Mouse (Mus musculus) stomach, embryonic 16.5 days (tissue): Measurements from ENCODE around the gene Ttc24. TPM values are rescaled to one million over a fixed set of nuclear protein-coding genes. Genes with fewer than 3 reads are reported as not detected.

Experiments
- ATAC-seq: fragments of 200-750 bp; cut with Nextera tagmentation; 2 replicates; pipeline ENCODE4 v1.8.0; 2017; ENCODE audit warnings: moderate number of reproducible peaks, moderate TSS enrichment; ENCODE audit not compliant: insufficient read depth, low FRiP score
- H3K27ac ChIP-seq: fragments of 300-500 bp; sonication (generic); 2 replicates; pipeline ENCODE4 v1.5.1; 2014; ENCODE audit warnings: low read length
- H3K27me3 ChIP-seq: fragments of 300-500 bp; sonication (generic); 2 replicates; pipeline ENCODE4 v1.6.1; 2014; ENCODE audit warnings: low read length, control low read depth, mixed read lengths; ENCODE audit not compliant: control insufficient read depth, insufficient read depth
- H3K36me3 ChIP-seq: fragments of 300-500 bp; sonication (generic); 2 replicates; pipeline ENCODE4 v1.6.1; 2014; ENCODE audit warnings: low read length; ENCODE audit not compliant: control insufficient read depth, insufficient read depth
- H3K4me1 ChIP-seq: fragments of 300-500 bp; sonication (generic); 2 replicates; pipeline ENCODE4 v1.6.1; 2014; ENCODE audit warnings: low read length, control low read depth, mixed read lengths; ENCODE audit not compliant: control insufficient read depth, insufficient read depth
- H3K4me2 ChIP-seq: fragments of 300-500 bp; sonication (generic); 2 replicates; pipeline ENCODE4 v1.6.1; 2014; ENCODE audit warnings: low read depth, low read length, mixed read lengths
- H3K4me3 ChIP-seq: fragments of 300-500 bp; sonication (generic); replicated peaks from 2 replicates; pipeline ENCODE4 v1.5.1; 2014; ENCODE audit warnings: mild to moderate bottlenecking, low read length
- H3K9ac ChIP-seq: fragments of 300-500 bp; sonication (generic); 2 replicates; pipeline ENCODE4 v1.6.1; 2014; ENCODE audit warnings: low read length
- H3K9me3 ChIP-seq: fragments of 300-500 bp; sonication (generic); replicated peaks from 2 replicates; pipeline ENCODE4 v1.6.1; 2016; ENCODE audit warnings: low read length, control low read depth; ENCODE audit not compliant: control insufficient read depth
- WGBS: fragments of 180-500 bp; shearing (Covaris S2); extraction: QIAGEN DNeasy Blood & Tissue Kit; methylation state at CpG from one replicate; pipeline ENCODE4 v1.1.7; 2014; 5-methylcytosine and 5-hydroxymethylcytosine counted together
- polyA plus RNA-seq: library from polyadenylated mRNA; unstranded; fragments of >200 nt; fragmentation: Nextera tagmentation; extraction: Ambion mirVana; gene quantifications from 2 replicates; pipeline ENCODE4 v1.2.1, GENCODE M21; 2015

Gene Ttc24
- polyA plus RNA-seq, 1 experiment from 2014 or later = not detected

DNA sequence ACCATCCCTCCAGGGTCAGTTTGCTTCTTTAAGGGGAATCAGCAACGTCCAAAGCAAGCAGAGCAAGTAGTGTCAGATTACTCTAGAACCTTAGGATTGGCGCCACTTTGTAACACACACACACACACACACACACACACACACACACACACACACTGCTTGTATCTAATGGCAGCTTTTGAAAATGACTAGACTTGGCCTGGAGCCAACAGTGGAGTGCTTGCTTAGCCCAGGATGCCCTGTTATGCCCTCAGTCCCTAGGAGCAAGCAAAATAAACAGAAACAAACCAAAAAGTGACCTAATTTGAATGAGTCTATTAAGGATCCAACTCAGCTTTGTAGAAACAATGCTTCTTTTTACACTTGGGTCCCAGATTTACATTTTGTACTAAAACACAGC lies 9.7 kb downstream of the Ttc24 start:
- Histone ChIP-seq H3K4me3 (no peak overlapping the region), H3K4me1 (no peaks in the 10 kb centered on the region), H3K9ac (no peak overlapping the region), H3K27me3 (no peaks in the 10 kb centered on the region), H3K9me3 (no peaks in the 10 kb centered on the region), H3K27ac (no peak overlapping the region), H3K4me2 (no peak overlapping the region), H3K36me3 (no peaks in the 10 kb centered on the region)
- ATAC-seq = no peak
- 20% methylated on average over 2 of the region's 2 CpGs for WGBS

DNA sequence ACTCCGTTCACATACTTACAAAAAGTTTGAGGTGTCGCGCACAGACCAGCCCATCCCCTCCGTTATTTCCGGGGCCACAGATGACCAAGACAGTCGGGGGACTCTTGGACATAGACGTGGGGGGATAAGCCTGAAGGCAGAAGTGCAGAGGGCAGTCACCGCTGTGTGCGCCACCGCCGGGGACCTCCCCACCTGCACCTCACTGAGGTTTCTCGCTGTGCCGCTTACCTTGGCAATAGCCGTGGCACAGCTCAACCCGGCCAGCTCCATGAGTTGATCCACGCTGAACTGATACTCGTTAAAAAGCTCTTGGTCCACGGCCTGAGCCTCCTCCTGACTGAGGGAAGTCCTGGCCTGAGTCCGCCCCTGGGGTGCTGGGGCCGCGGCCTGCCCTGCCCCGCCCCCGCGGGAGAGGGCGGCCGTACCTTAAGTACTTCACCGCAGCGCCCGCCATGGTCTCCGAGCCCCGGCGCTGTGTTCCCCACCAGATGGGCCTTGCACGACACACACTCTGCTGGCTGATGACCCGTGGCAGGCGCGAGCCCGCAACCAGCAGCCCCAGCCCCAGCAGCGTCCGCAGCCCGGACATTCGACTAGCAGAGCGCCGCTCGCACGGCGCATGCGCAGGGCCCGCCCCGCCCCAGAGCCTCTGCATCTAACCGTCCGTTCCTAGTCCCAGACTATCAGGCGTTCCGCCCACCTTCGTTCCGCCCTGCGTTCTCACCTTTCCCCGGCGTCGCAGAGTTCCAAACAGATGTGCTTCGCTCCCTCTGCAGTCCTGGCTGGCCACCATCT lies 20.0 kb downstream of the Ttc24 start, which contains the start of gene Naxe:
Naxe (minus strand) TSS at position 594 of the 795 bp plus-strand sequence.
- Histone ChIP-seq H3K27me3 (no peaks in the 10 kb centered on the region), H3K36me3 (0 out of 2 replicates have a peak, but pooled peaks cover 3% of the 10 kb centered on the region), H3K4me2 (peak within 1 kb of the TSS; percentile 82), H3K9me3 (no peaks in the 10 kb centered on the region), H3K27ac (no peak within 1 kb of the TSS), H3K4me1 (peaks cover 8% of the 10 kb centered on the region), H3K9ac (peak within 1 kb of the TSS; percentile 81), H3K4me3 (peak within 1 kb of the TSS; percentile 56)
- peak; percentile 94 for ATAC-seq
- under 1% methylated on average over 60 of the region's 60 CpGs for WGBS

GRCm38 (mm10) chr3:88057030-88057429 lies 21.1 kb downstream of the Ttc24 start:
- H3K4me3 ChIP-seq = peak overlapping the region; percentile 56
- no peak for ATAC-seq

DNA sequence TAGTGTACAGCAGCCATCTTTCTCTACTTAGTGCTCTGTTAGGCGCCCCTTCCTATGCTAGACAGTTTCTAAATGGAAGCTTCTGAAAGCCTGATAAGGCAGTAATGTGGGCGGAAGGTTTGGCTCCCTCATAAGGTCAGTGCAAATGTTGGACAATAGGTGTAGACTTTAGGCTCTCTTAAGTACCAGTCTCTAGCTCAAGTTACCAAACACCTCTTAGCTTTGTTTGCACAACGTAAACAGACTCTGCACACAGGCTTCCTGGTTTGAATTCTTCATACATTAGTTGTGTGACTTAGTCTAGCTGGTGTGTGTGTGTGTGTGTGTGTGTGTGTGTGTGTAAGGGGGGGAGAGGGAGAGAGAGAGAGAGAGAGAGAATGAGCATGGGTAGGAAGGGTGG lies 28.6 kb downstream of the Ttc24 start:
- Histone ChIP-seq H3K27ac (0 out of 2 replicates have a peak overlapping the region, but pooled peaks have one; percentile 29), H3K27me3 (no peaks in the 10 kb centered on the region), H3K4me2 (no peak overlapping the region), H3K9me3 (no peaks in the 10 kb centered on the region), H3K9ac (no peak overlapping the region), H3K36me3 (no peaks in the 10 kb centered on the region), H3K4me1 (no peaks in the 10 kb centered on the region), H3K4me3 (no peak overlapping the region)
- 45% methylated on average over 3 of the region's 3 CpGs for WGBS
- ATAC-seq = peak; percentile 82

More at GRCm38 (mm10) chr3:88057030-88057429, 21.1 kb downstream of the Ttc24 start:
- H3K4me1 ChIP-seq = peaks cover 8% of the 10 kb centered on the region
- 89% methylated on average over 6 of the region's 6 CpGs for WGBS
- H3K36me3 ChIP-seq = 0 out of 2 replicates have a peak, but pooled peaks cover 3% of the 10 kb centered on the region
- peak overlapping the region; percentile 81; the same call in 1 of the 2 replicates for H3K9ac ChIP-seq
- H3K4me2 ChIP-seq = peak overlapping the region; percentile 82
- no peaks in the 10 kb centered on the region for H3K27me3 ChIP-seq
- no peak overlapping the region for H3K27ac ChIP-seq
- no peaks in the 10 kb centered on the region for H3K9me3 ChIP-seq

DNA sequence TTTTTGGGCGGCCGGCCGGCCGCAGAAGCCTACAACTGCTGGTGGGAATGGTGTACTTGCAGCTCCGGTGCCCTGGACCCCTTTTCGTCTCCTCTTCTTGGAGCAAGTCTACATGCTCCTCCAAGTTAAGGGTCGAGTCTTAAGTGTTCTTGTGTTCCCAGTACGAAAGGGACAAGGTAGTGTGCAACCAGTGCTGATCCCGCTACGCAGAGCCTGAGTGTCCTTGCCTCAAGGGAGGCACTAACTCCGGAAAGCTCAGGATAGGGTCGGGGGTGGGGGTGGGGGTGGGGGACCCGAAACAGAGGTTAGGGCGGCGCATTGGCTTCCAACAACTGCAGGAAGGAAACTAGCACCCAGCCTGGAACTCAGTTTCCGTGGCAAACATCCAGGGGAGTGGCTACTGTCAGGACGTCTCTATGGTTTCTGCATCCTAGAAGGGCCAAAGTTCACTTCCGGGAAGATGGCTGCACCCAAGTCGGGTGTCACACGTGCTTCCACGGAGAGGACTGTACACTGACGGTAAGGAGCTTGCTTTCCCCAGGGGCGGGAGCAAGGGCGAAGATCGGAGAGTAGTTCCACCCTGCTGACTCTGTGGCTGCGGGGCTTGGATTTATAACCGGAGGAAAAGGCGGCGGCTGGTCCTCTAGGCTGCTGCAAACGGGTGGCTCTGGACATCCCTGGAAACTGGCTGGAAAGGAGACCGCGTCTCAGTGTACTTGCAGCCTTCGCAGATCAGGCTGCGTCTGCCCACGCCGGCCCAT lies 35.3 kb downstream of the Ttc24 start, which contains the start of gene Gpatch4:
Gpatch4 (plus strand) TSS at position 448 of the 761 bp plus-strand sequence.
- 8% methylated on average over 36 of the region's 36 CpGs for WGBS
- Histone ChIP-seq H3K27me3 (peaks cover 3% of the 10 kb centered on the region; the same call in 1 of the 2 replicates), H3K4me3 (peak within 1 kb of the TSS; percentile 94), H3K4me2 (peak within 1 kb of the TSS; percentile 72), H3K9me3 (no peaks in the 10 kb centered on the region), H3K27ac (peak within 1 kb of the TSS; percentile 69), H3K9ac (peak within 1 kb of the TSS; percentile 80), H3K4me1 (0 out of 2 replicates have a peak, but pooled peaks cover 5% of the 10 kb centered on the region), H3K36me3 (no peaks in the 10 kb centered on the region)
- peak; percentile 94 for ATAC-seq

DNA sequence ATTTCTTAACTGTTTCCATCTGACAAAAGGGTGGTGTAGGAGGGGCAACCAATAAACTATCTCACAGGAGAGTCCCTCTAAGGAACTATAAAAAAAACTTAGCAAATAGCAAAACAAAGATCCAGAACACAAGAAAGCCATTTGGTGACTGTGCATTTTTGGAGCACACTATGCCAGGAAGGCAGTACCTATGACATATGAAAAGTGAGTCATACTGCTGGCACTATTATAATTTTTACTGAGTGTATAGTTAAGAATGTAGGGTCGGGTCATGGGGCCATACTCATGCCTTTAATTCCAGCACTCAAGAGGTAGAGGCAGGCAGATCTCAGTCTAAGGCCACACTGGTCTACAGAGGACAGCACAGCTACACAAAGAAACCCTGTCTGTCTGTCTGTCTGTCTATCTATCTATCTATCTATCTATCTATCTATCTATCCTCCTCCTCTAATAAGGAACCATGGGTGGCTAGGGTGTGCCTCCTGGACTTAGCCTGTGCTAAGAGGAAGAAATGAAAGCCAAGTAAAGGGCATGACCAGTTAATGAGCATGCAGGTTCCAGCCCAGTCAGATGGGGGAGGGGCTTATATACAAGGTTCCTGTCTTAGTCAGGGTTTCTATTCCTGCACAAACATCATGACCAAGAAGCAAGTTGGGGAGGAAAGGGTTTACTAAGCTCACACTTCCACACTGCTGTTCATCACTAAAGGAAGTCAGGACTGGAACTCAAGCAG lies 42.4 kb downstream of the Ttc24 start:
- Histone ChIP-seq H3K9ac (no peak overlapping the region), H3K27me3 (peaks cover 11% of the 10 kb centered on the region), H3K9me3 (no peaks in the 10 kb centered on the region), H3K4me1 (no peaks in the 10 kb centered on the region), H3K27ac (no peak overlapping the region), H3K36me3 (no peaks in the 10 kb centered on the region), H3K4me3 (no peak overlapping the region), H3K4me2 (no peak overlapping the region)
- WGBS = 52% methylated on average over 1 of the region's 1 CpGs
- no peak for ATAC-seq

- H3K36me3 ChIP-seq = no peaks in the 10 kb centered on the region
- H3K9ac ChIP-seq = no peak overlapping the region
- no peaks in the 10 kb centered on the region for H3K9me3 ChIP-seq
- H3K4me3 ChIP-seq = no peak overlapping the region
- WGBS = 46% methylated on average over 5 of the region's 5 CpGs
- peaks cover 11% of the 10 kb centered on the region for H3K27me3 ChIP-seq
- no peak overlapping the region for H3K27ac ChIP-seq
- ATAC-seq = no peak
- no peak overlapping the region for H3K4me2 ChIP-seq
- no peaks in the 10 kb centered on the region for H3K4me1 ChIP-seq
Observed at GRCm38 (mm10) chr3:88033506-88033905, 44.6 kb downstream of the Ttc24 start.

- Histone ChIP-seq H3K27ac (no peak overlapping the region), H3K27me3 (peaks cover 11% of the 10 kb centered on the region), H3K4me2 (no peak overlapping the region), H3K9me3 (peaks cover 7% of the 10 kb centered on the region; the same call in 1 of the 2 replicates), H3K4me1 (no peaks in the 10 kb centered on the region), H3K36me3 (no peaks in the 10 kb centered on the region), H3K9ac (no peak overlapping the region), H3K4me3 (no peak overlapping the region)
- ATAC-seq = no peak; the same call in 1 of the 2 replicates
- WGBS = 10% methylated on average over 19 of the region's 19 CpGs
Observed at GRCm38 (mm10) chr3:88030608-88031395, 47.3 kb downstream of the Ttc24 start.
